Mouse (Mus musculus) frontal cortex, adult 2 months (tissue): Measurements from ENCODE around the gene Slc26a1. TPM values are rescaled to one million over a fixed set of nuclear protein-coding genes. Genes with fewer than 3 reads are reported as not detected.
A peak's percentile ranks its signal among the peaks of the same experiment; 100 is the strongest.

ENCODE experiments used
- DNase-seq, 2 experiments: peaks; one replicate each; pipeline ENCODE4 v3.0.0; 2022; ENCODE audit warnings: low spot score in 1 of 2; ENCODE audit errors: extremely low spot score in 1 of 2
- polyA plus RNA-seq: library from polyadenylated mRNA; depleted of rRNA; stranded (reverse); fragments of >200 nt; gene quantifications from 2 replicates; pipeline ENCODE4 v1.2.3, GENCODE M21; 2012

The Slc26a1 gene
- polyA plus RNA-seq, 1 experiment: 1.7 TPM

DNA sequence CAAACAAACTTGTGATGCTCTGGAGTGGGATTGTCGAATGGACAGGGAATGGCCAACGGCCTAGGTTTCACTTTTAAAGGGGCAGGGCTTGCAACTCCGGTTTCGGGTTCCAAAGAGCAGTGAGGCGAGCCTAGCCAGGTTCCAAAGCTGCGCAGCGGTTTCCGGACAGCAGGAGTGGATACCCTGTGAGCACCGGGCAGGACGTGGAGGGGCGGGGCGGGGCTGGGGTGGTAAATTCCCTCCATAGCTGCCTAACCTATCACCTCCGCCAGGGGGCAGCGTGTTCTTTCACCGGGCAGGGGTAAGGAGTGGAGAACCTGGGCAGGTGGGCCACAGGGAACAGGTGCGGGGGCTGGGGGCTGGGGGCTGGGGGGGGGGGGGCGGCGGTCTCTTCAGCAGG, 16.9 kb upstream of the Slc26a1 start, which contains the start of gene Fgfrl1:
TSS of gene Fgfrl1 (plus strand) at position 112 of the 400 bp plus-strand sequence.
- DNase-seq: no peak

DNA sequence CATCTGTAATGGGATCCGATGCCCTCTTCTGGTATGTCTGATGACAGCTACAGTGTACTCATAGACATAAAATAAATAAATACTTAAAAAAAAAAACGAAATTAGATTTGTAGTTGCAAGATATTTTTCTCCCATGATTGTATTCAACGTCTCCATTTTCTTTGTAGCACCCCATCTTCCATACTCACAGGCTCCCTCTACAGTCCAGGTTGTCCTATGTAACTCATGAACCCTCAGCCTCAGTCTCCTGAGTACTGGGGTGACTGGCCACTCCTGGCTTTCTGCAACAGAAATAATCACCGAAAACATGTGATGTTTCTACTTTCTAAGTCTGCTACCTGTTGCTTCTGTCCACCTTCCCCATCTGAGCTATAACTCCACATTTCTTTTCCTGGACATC, 15.8 kb upstream of the Slc26a1 start:
- DNase-seq: no peak

DNA sequence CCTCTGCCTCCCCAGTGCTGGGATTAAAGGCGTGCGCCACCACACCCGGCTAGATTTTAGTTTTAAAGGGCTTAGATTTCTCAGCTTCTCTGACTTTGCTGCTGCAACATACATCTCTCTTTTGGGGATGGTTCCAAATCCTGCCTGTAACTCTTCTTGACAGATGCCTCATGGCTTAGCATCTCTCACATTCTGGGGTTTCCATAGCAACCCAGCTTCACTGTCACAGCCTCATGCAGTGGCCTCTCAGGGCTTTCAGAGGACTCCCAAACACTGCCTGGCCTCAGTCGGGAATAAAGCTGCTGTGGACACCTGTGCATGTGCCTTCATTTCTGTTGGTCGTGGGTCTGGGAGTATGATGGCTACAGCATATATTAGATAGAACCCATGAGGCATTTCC, 13.7 kb upstream of the Slc26a1 start:
- no peak for DNase-seq

DNA sequence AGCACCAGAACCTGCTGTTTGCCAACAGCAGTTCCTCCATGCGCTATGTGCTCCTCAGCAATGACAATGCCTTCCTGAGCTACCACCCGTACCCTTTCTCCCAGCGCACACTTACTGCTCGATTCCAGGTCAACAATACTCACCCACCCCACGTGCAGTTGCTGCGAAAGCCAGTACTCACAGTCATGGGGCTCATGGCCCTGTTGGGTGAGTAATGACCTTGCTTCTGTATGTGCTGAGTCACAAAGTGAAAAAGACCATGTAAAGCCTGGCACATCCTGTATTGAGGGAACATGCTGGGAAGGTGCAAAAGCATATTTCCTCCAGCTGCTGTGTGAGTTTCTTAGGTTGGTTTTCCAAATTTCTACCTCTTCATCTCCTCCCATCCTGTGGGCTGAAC, 5.5 kb upstream of the Slc26a1 start:
- DNase-seq: no peak

DNA sequence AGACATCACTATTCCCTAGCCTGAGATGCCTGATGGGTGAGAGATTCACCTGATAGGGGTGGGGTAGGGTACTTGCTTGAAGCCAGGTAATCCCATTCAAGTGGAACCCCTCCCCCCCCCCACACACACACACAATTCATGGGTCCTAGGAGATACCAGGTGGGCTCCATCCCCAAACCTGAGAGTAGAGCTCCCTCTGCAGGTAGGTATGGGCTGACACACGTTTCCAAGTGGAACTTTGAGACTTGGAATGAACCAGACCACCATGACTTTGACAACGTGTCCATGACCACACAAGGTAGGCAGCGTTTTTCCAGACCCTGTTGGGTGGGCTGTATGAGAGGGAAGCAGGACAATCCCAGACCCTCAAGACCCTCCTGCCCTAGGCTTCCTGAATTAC, 4.5 kb upstream of the Slc26a1 start:
- no peak for DNase-seq

DNA sequence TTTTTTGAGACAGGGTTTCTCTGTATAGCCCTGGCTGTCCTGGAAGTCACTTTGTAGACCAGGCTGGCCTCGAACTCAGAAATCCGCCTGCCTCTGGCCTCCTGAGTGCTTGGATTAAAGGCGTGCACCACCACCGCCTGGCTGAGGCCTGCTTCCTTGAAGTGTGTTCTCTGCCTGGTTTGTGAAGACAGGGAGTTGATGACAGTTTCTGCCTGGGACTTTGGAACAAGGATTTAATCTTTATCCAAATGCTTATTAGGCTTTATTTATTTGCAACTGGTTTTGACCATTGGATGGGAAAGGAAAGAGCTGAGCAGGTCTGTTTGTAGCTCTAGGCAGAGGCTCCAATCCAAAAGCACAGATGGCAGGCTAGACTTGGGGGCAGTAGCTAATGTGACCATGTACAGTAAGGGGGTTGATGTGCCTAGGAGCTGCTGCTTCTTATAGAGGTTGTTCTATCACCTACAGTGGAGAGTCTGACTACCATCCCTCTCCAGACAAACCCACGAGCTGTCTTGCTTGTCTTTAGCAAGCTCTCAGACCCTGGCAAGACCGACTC, 3.0 kb upstream of the Slc26a1 start:
- DNase-seq: no peak

DNA sequence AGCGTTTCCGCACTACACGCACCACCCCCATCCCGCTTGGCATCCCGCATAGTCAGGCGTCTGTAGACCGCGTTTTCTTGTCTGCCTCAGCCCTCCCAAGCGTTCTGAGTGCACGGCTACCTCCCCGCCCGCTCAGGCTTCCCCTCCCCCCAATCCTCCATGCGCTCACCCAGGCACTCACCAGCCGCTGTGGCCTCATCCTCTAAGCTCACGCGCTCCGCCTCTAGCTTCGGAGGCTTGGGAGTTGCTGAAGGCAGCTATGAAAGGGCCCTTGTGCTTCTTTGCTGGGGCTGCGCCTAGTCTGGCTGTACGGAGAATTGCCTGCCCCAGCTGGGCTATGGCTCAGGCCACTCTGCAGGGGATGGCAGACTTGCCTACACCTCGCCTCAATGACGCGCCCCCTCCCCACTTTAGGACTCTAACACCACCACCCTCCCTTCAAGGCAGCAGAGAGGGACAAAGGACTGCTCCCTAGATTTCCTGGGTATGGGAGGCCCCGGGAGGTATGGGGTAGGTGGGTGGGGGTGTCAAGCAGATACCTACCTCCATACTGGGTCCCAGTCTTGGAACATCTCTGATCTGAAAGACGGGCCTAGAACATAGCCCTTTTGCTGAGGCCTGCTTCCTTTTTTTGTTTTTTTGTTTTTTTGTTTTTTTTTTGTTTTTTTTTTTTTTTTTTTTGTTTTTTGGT, 2.4 kb upstream of the Slc26a1 start:
- peak; percentile 80 to 85 for DNase-seq

DNA sequence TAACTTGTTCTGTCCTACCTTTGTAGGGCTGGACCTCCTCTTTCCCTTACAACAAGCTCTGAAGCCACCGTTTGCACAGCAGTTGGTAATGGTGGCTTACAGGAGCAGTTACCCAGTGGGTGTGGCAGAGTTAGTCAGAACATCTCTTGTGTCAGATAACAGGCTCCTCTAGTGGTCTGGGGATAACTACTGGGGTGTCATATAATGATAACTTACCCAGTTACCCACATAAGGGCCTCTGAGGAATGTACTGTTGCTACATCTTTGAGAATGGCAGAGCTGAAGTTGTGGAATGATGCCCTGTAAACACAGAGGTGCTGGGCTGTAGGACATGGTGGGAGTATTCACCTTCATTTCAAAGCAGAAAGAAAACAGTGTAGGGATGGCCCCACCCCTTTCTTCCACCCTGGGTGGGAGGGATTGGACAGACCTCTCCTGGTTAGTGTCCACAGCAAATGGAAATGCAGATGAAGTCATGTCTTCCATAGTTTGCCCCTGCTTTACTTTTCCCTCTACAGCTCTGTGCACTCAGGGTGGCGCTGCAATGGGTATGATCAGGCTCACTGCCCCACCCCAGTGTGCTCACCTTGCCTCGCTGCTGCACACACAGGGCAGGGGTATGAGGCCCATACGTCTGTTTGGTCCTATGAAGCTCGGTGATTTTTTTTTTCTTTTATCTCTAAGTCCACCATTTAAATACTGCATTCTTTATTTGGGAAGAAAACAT, 1.6 kb upstream of the Slc26a1 start:
- no peak for DNase-seq

DNA sequence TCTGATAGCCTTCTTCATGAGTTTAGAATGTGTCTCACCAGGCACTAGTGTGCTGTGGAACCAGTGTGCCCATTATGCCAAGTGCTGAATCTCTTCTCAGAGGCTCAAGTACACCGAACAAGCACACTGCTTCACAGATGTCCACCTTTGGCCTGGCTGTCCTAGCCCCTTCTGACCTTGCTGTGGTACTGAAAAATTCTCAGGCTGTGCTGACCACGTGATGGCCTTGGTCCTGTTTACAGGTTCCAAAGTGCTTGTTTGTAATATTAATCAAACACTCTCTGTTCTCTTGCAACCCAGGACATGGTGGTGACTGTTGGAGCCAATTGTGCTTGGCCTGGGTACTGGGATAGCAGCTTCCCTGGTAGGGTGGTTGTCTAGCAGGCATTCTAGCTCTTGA, 745 bp downstream of the Slc26a1 start:
- no peak for DNase-seq

DNA sequence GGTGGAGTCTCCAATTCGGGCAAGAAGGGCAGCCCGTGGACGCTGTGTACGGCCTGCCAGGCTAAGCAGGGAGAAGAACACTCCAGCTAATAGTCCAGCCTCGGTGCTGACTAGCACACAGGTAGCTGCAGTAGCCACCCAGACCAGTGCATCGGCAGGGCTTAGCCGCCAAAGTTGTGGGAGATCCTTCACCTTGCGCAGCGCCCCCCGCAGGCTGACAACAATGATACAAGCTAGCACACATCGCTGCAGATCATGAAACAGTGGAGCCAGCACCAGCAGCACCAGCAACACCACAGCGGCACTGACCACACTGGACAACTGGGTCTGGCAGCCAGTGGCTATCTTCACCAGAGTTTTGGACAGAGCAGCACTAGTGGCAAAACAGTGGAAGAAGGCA, 3.6 kb downstream of the Slc26a1 start:
- DNase-seq: no peak

DNA sequence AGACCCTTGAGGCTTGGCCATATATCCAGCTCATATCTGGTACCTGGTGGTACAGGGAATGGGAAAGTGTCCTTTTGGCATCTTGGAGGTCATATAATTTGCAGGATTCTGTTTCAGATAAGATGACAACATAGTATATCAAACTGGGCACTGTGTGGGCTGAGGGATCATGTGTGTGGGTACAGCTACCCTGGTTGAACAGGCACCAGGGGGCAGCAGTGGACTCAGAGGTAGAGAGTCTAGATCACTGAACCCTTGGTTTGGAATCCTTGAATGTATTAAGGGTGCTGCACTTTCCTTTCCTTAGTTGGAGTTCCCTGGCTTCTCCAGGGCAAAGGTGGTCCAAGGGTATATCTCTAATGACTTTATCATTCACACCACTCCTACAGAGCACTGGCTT, 4.6 kb downstream of the Slc26a1 start:
- DNase-seq: peak in 1 of 2 experiments; percentile 58

DNA sequence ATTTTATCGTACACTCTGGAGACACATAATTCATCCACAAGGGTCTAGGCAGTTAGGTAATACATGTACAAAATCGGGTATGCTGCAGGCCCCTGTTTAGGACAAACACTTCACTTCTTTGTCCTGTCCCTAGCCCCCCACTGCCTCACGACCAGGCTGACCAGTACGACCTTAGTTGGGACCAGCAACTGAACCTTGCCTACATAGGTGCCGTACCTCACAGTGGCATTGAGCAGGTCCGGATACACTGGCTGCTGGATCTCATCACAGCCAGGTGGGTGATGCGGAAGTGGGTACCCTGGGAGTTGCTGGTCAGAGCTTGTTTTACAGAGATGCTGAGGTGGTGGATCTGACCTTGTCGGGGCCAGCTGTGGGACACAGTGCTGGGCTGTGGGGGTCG, 5.4 kb downstream of the Slc26a1 start:
- DNase-seq: no peak

DNA sequence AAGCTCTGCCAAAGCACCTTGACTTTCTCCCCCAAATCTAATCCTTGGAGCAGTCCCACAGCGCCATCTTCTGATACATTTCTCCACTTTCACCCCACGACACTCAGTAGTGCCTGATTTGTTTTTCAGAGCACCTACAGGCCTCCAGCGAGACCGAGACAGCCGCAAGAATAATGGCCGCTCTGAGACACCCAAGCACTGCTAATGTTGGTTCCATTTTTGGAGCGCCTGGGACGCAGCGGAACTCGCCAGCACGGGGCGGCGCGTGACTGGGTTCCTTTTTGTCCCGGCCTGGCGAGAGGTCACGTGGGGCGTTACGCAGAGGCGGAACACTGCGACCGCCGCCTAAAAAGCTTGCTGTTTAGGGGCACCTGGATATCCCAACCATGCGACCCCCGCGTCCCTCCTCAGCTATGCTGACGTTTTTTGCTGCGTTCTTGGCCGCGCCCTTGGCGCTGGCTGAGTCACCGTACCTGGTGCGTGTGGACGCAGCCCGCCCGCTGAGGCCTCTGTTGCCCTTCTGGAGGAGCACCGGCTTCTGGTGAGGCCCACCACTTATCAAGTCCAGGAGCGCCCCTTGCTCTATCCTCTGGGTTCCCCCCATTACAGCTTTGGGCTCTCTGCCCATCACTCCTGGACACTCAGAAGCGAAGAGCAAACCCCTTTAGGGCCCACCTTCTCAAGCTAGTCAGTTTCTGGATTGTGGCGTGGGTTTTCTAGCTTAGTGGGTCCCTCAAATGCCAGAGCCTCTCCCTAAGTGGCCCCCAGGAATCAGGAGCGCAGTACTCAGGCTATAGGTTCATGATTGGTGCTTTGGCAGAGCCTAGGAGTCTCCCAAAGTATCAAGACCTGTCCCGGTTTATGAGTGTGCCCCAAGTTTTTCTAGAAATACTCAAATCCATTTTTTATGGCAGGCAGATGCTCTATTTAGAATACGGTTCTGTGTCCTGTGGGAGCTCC, 6.1 kb downstream of the Slc26a1 start, which contains the start of gene Dgkq:
TSS of gene Dgkq (minus strand) at position 696 of the 960 bp plus-strand sequence.
- peak; percentile 84 to 92 for DNase-seq

DNA sequence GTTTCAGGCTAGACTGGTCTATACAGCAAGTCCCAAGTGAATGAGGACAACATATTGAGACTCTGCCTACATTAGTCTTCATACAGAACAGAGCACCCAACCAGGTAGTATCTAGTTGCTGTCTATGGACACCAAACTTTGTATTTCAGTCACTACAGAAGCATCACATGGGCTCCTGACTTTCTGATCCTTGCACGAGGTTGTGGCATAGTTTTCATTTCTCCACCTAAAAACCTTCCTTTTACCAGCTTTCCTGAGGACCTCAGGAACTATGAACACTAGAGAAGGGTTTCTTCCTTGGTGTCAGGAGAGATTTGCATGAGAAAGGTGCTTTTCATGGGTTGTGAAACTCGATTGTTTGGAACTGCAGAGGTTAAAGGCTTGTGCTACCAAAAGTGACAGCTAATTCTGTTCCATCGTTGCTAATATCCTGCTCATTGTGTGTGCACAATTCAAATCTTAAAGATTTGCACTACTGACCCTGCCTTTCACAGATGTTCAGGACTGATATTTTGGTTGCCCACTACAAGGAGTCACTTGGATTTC, 6.9 kb downstream of the Slc26a1 start:
- no peak for DNase-seq

DNA sequence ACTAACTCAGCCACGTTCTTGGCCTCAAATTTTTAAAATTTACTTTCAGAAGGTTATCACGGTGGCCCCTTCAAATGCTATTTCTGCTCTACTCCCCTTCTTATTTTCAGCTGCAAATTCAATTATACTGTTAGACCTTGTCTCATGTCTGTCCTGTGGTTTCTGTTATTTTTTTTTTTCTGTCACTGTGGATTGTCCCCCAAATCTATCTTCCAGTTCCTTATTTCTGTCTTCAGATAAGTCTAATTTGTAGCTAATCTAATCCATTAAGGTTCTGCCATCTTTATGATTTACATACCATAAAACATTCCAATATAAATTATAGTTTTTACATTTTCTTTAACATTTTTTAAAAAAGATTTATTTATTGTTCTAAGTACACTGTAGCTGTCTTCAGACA, 8.0 kb downstream of the Slc26a1 start:
- DNase-seq: no peak

DNA sequence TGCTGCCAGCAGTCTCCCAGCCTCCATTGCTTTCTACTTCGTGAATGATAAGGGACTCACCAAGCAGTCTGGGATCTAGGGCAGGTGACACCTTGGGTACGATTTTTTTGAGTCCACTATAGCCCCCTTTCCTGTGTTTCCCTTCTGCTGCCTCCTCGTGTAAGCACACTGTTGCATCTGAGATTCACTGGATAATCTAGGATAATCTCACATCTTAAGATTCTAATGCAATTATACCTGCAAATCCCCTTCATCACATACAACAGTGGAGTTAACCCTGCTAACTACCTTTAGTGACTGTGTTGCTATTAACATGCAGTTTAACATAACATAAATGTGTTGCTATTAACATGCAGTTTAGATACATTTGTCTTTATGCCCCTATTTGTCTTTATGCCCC, 10.3 kb downstream of the Slc26a1 start:
- no peak for DNase-seq

DNA sequence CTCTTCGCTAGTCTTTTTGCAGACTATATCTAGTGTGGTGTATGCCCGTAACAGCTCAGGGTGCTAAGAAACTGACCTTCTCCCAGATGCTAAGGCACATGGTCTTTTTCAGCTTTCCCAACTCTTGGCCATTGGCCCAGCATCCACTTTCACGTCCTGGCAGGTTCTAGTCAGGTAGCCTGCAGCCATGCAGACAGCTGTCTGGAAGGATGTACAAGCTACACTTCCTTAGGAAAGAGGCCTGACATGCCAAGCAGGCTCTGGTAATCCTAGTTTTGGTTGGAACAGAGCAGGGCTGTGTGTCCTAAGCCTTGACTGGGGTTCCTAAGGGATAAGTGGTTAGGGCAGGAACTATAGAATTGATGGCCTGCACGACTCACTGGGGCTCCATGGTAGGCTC, 12.6 kb downstream of the Slc26a1 start:
- DNase-seq: no peak

DNA sequence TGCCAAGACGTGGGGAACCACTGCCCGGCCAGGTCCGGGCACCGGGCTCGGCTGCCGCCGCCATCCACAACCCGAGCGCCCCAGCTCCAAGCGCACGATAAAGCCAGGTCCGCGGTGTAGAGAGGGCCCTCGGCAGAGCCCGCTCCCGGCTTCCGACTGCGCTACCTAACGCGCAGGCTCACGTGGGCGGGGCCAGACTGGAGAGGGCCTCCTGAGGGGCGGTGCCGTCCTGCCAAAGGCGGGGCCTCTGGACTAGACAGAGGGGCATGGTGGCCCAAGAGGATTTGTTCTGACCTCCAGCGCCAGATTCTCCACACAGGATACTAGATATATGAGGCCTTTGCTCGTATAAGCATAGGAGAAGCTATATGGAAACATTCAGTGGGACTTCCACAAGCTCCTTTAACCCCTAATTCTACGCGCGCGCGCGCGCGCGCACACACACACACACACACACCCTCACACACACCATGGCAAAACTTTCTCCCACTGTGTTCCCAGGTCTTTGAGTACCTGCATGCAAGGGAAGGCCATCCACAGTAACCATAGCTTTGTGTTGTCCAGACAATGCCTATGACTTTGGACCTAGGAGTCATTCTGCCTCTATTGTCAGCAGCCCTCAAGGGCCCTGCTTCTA, 14.6 kb downstream of the Slc26a1 start:
- DNase-seq: peak; percentile 83 to 92

DNA sequence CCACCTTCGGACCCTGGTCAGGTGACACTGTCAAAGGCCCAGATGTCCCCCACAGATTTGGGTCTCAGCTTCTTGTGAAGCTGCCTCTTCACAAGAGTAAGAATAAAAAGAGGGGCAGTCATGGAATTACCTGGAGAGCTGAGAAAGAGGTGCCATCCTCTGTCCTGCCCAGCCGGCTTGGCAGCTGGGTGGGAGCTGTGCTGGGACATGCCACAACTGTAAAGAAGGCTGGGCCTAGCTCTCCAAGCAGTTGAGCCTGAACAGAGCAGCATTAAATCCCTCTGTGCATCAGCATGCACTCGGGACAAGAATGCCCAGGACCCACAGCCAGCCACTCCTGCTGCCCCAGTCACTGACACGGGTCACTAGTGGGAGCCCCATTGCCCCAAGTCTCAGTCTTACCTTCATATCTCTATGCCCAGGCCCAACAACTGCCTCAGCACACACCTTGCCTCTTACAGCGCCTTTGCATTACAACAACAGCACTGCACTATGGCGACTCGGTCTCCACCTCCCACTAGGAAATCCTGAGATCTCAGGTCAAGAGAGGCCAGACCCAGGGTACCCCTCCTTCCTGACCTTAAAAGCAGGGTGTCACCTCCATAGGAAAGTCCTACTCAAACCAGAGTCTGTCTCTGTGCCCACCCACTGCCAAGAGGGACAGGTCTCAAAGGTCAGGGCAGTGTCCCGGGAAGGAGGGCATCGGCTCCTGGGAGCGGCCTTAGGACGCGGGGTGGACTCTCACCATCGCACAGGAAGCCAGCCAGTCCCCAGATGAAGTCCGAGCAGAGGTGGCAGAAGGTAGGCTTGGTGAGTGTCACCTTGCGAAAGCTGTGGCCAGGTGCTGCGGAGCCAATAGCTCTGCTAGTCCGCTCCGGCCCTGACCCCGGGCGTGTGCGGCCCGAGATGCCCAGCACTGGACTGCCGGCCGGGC, 15.4 kb downstream of the Slc26a1 start, which contains the start of gene Idua:
TSS of gene Idua (plus strand) at position 634 of the 934 bp plus-strand sequence.
- DNase-seq: no peak
